Mouse (Mus musculus) B cell, adult 2 months (primary cell): ENCODE measurements around the gene Dnal1.

ENCODE experiments used
- DNase-seq, 2 experiments: peaks; one replicate each; pipeline ENCODE4 v3.0.0; 2022

The Dnal1 gene

DNA sequence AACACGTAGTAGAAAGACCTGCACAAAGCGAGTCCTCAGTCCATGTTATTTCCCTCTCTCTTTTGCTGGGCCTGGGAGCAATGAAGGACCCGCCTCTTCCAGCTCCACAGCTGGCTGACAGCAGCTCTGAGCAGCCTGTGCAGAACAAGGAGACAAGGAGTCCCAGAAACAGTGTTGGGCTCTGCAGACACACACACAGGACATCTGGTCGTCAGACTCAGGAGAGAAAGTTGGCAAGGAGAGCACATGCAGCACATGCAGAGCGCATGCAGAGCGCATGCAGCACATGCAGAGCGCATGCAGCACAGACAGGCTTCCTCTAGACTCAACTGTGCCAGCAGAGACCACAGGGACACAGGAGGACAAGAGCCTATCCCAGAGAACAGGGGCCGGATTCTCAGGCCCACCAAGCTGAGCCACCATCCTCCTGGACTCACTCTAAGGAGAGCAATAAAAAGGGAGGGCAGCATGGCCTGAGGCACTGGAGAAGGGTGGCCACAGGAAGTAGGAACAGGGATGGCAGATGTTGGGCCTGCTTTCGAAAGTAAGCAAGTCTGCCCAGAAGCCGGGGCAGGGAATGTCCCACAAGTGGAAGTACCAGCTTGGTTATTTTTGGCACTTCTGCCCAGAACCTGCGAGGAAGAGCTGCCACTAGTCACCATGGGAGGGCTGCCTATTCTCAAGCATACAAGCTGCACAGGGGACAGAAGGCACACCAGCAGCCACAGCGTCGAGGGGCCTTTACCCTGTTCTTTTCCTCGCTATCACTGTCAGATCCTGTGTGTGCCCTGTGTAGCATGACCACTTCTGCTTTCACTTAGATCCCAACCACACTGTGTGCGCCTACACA is 73.8 kb downstream of the Dnal1 start:
- DNase-seq, result peak; percentile 75 to 77

DNA sequence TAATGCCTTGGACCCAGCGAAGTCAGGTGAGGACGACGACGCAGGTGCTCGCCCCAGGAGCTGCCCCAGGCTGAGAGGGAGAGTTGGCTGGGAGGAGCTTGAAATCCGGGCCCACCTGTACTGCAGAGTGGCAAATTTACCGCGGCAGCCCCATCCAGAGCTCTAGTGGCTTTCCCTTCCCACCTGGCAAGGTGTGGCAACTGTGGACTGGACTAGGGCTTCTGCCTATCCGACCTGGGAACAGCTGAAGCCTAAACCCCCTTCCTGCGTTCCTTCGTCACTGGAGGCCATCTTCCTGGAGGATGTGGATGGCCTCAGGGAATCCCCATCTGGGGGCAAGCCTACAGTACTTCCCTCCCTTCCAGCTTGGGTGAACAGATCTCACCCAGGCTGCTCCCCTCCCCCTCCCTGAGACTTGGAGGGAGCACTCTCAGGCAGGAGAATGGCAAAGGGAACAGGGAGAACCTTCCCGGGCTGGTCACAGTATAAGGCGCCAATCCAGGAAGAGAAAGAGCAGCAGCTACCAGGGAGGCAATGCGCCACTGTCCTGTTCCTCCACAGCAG is 74.8 kb downstream of the Dnal1 start:
- DNase-seq, result peak; percentile 33 to 39

- no peak for DNase-seq
These were observed 76.1 kb downstream of the Dnal1 start for GRCm38 (mm10) chr12:84190151-84190820.

DNA sequence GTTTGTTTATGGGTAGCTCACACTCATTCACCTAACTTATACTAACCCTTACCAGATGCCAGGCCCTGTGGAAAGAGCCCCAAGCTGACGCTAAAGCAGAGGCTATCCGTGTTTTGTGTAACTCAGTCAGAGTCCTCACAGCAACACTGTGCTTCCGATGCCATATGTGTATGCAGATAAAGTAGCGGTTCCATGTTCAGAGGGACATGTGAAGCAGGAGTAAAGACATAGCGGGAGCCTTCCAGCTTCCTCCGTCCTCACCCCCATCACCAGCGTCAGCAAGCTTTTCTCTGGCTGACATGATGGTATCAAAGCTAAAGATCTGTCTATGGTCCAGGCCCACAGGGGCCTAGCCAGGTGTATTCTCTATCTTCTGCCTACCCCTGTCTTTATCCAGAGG is 77.0 kb downstream of the Dnal1 start:
- DNase-seq, result peak in 1 of 2 experiments; percentile 18

- peak in 1 of 2 experiments; percentile 27 for DNase-seq
These were observed 77.6 kb downstream of the Dnal1 start for GRCm38 (mm10) chr12:84191770-84192169.

GRCm38 (mm10) chr12:84192280-84192679 is 78.1 kb downstream of the Dnal1 start:
- DNase-seq, result no peak

DNA sequence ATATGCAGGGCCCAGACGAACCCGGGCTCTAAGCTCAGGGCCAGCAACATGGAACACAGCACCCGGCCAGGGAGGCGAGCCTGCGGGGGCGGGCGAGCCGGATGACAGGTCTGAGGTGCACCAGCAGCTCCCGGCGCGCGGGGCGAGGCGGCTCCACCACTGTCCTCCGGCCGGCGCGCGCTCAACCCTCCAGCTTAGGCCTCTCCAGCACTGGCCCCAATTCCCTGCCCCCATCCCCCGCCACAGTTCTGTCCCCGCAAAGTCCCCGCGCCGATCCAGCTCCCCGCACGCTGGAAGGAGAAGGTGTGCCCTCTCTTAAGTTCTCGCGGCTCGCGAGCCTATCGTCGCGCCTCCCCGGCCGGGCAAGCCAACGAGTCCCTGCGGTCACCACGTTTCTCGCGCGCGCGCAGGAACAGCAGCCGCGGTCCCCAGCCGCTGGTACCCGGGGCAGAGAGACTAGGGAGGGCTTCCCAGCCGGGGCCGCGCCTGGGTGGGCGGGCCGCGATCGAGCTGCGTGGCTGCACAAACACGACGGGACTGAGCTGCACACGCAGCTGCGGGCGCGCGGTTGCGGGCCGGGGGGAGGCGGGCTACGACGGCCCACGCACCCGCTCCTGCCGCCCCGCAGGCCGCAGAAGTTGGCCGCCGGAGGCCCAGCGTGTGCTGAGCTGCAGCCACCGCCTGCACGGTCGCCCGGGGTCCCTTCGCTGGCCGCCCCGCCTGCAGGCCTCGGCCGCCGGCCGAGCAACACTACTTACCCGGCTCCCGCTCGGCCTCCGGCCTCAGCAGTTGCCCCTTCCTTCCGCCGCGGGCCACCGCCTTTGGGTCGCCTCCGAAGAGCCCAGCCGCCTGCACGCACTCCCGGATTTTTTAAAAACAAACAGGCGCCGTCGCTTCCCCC is 78.8 kb downstream of the Dnal1 start:
- DNase-seq, result peak; percentile 81 to 82

DNA sequence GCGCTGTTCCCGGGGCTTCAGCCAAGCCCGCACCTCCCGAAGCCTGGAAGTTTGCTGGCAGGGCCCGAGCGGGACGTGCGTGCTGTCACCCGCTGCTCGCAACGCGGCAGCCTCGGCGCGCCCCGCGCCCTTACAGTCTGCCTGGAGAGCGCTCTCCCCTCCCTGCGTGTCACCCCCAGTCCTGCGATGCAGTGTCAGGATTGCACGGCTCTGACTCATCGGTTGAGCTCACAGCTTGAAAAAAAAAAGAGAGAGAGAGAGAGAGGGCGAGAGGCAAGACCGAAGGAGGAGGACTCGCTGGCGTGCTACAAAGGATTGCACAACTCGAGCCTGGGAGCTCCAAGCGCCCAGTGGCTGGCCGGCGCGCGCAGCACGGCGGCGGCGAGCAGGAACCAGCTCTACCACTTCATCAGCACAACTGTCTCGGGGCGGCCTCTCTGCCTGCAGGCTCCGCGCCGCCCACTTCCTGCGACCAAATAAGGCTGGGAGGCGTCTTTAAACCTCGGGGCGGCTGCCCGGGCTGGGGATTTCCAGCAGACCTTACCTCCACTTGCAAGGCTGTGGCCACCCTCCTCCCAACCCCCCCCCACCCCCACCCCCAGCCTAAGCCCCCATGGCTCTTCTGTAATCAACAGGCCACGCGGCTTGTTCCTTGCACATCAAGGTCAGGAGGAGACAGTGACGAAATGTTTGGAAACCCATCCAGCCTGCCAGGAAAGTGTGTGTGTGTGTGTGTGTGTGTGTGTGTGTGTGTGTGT is 79.7 kb downstream of the Dnal1 start:
- DNase-seq, result peak; percentile 95

DNA sequence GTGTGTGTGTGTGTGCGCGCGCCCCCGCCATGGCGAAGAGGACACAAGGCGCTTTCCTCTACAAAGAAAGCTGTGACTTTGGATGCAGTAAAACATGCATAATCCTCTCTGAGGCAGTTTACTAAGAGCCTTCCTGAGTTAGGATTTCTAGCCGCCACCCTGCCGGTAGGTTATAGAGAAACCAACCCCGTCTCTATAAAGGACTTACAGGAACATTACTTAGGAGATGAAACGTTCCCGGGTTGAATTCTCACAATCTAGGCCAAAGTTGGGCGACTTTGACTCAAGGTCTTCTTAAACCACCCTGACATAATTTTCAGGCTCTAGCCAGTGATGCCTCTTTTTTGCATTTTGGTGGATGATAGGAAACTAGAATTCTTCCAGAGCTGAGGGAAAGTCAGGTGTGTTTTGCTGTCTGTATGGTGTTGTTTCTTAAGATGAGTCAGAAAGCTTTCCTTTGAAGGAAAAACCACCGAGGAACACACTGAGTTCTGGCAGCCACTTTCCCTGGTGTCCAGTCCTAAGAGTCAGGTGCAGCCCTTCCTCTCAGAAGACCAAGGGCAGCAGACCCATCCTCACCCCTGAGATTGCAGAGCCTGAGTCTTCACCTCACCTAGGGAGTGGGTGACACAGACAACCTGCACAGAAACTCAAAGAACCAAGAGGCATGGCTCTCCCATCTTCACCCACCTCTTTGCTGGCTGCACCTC is 80.4 kb downstream of the Dnal1 start:
- DNase-seq, result no peak

- DNase-seq, result peak; percentile 34 to 39
These were observed 81.0 kb downstream of the Dnal1 start for GRCm38 (mm10) chr12:84195195-84195594.
